Mouse (Mus musculus) heart, embryonic 15.5 days (tissue): ENCODE measurements around the gene Zscan20. TPM values are rescaled to one million over a fixed set of nuclear protein-coding genes. Genes with fewer than 3 reads are reported as not detected.
A peak's percentile ranks its signal among the peaks of the same experiment; 100 is the strongest.
"Not testable (repeated sequence)": the region's sequence is repeated elsewhere in the genome, so short reads cannot be mapped to it uniquely, and the experiment has no call there.

ENCODE experiments used
- ATAC-seq: fragments of 200-750 bp; cut with Nextera tagmentation; replicated peaks from 2 replicates; pipeline ENCODE4 v1.8.0; 2017; ENCODE audit warnings: low read depth, moderate TSS enrichment; ENCODE audit not compliant: insufficient number of reproducible peaks, insufficient read depth, low FRiP score
- H3K27ac ChIP-seq: fragments of 300-500 bp; sonication (generic); 2 replicates; pipeline ENCODE4 v1.5.1; 2015; ENCODE audit warnings: mild to moderate bottlenecking, inconsistent platforms
- H3K27me3 ChIP-seq: fragments of 300-500 bp; sonication (generic); 2 replicates; pipeline ENCODE4 v1.6.1; 2015; ENCODE audit warnings: inconsistent platforms
- H3K36me3 ChIP-seq: fragments of 300-500 bp; sonication (generic); 2 replicates; pipeline ENCODE4 v1.6.1; 2015; ENCODE audit warnings: mild to moderate bottlenecking, inconsistent platforms
- H3K4me1 ChIP-seq: fragments of 300-500 bp; sonication (generic); replicated peaks from 2 replicates; pipeline ENCODE4 v1.6.1; 2015; ENCODE audit warnings: inconsistent platforms
- H3K4me2 ChIP-seq: fragments of 300-500 bp; sonication (generic); 2 replicates; pipeline ENCODE4 v1.6.1; 2015; ENCODE audit warnings: inconsistent platforms, mild to moderate bottlenecking, moderate library complexity
- H3K4me3 ChIP-seq: fragments of 300-500 bp; sonication (generic); 2 replicates; pipeline ENCODE4 v1.5.1; 2015; ENCODE audit warnings: mild to moderate bottlenecking, inconsistent platforms
- H3K9ac ChIP-seq: fragments of 300-500 bp; sonication (generic); 2 replicates; pipeline ENCODE4 v1.6.1; 2015; ENCODE audit warnings: mild to moderate bottlenecking, inconsistent platforms
- H3K9me3 ChIP-seq: fragments of 300-500 bp; sonication (generic); replicated peaks from 2 replicates; pipeline ENCODE4 v1.6.1; 2016; ENCODE audit warnings: inconsistent platforms
- WGBS: fragments of 180-500 bp; shearing (Covaris S2); methylation state at CpG from one replicate; pipeline ENCODE4 v1.1.7; 2015; ENCODE audit warnings: mixed read lengths; 5-methylcytosine and 5-hydroxymethylcytosine counted together
- polyA plus RNA-seq: library from polyadenylated mRNA; unstranded; fragments of >200 nt; fragmentation: Nextera tagmentation; extraction: Ambion mirVana; gene quantifications from 2 replicates; pipeline ENCODE4 v1.2.1, GENCODE M21; 2015

The Zscan20 gene
- polyA plus RNA-seq, 1 experiment from 2014 or later = 2.4 TPM

- H3K9me3 ChIP-seq = no peaks in the 10 kb centered on the region
- peak; percentile 22; the same call in 1 of the 2 replicates for ATAC-seq
- H3K4me1 ChIP-seq = peaks cover 9% of the 10 kb centered on the region
- 0 out of 2 replicates have a peak overlapping the region, but pooled peaks have one; percentile 37 for H3K27ac ChIP-seq
- WGBS = 41% methylated on average over 11 of the region's 11 CpGs
- no peak overlapping the region for H3K4me2 ChIP-seq
- H3K27me3 ChIP-seq = no peaks in the 10 kb centered on the region
- no peak overlapping the region for H3K4me3 ChIP-seq
- H3K9ac ChIP-seq = no peak overlapping the region
- no peaks in the 10 kb centered on the region for H3K36me3 ChIP-seq
These were observed 27.4 kb upstream of the Zscan20 start for GRCm38 (mm10) chr4:128637250-128637649.

GRCm38 (mm10) chr4:128635894-128636585 lies 26.1 kb upstream of the Zscan20 start:
- Histone ChIP-seq H3K36me3 (no peaks in the 10 kb centered on the region), H3K4me1 (peaks cover 4% of the 10 kb centered on the region; the same call in 1 of the 2 replicates), H3K27me3 (no peaks in the 10 kb centered on the region), H3K4me2 (no peak overlapping the region), H3K9ac (no peak overlapping the region), H3K9me3 (no peaks in the 10 kb centered on the region), H3K27ac (no peak overlapping the region), H3K4me3 (no peak overlapping the region)
- WGBS = 56% methylated on average over 10 of the region's 10 CpGs
- no peak for ATAC-seq

GRCm38 (mm10) chr4:128635451-128635850 lies 25.6 kb upstream of the Zscan20 start:
- Histone ChIP-seq H3K9ac (no peak overlapping the region), H3K9me3 (no peaks in the 10 kb centered on the region), H3K27me3 (no peaks in the 10 kb centered on the region), H3K36me3 (no peaks in the 10 kb centered on the region), H3K27ac (no peak overlapping the region), H3K4me3 (no peak overlapping the region), H3K4me1 (peaks cover 4% of the 10 kb centered on the region; the same call in 1 of the 2 replicates), H3K4me2 (no peak overlapping the region)
- ATAC-seq = no peak
- 81% methylated on average over 7 of the region's 7 CpGs for WGBS

- peaks cover 23% of the 10 kb centered on the region for H3K27me3 ChIP-seq
- peaks cover 10% of the 10 kb centered on the region for H3K4me1 ChIP-seq
- no peak overlapping the region for H3K4me2 ChIP-seq
- 81% methylated on average over 8 of the region's 8 CpGs for WGBS
- no peak overlapping the region for H3K4me3 ChIP-seq
- no peak for ATAC-seq
- no peak overlapping the region for H3K27ac ChIP-seq
- H3K9me3 ChIP-seq = no peaks in the 10 kb centered on the region
- H3K36me3 ChIP-seq = no peaks in the 10 kb centered on the region
- no peak overlapping the region for H3K9ac ChIP-seq
These were observed 11.2 kb upstream of the Zscan20 start for GRCm38 (mm10) chr4:128621109-128621508.

GRCm38 (mm10) chr4:128620572-128620971 lies 10.7 kb upstream of the Zscan20 start:
- no peak overlapping the region for H3K4me3 ChIP-seq
- H3K9me3 ChIP-seq = no peaks in the 10 kb centered on the region
- H3K27ac ChIP-seq = no peak overlapping the region
- H3K4me2 ChIP-seq = no peak overlapping the region
- WGBS = 75% methylated on average over 6 of the region's 6 CpGs
- no peaks in the 10 kb centered on the region for H3K36me3 ChIP-seq
- no peak overlapping the region for H3K9ac ChIP-seq
- ATAC-seq = no peak
- peaks cover 10% of the 10 kb centered on the region for H3K4me1 ChIP-seq
- peaks cover 24% of the 10 kb centered on the region for H3K27me3 ChIP-seq

GRCm38 (mm10) chr4:128618963-128619362 lies 9.1 kb upstream of the Zscan20 start:
- Histone ChIP-seq H3K36me3 (no peaks in the 10 kb centered on the region), H3K27ac (no peak overlapping the region), H3K9ac (no peak overlapping the region), H3K4me3 (no peak overlapping the region), H3K4me2 (no peak overlapping the region), H3K9me3 (no peaks in the 10 kb centered on the region), H3K27me3 (peaks cover 29% of the 10 kb centered on the region), H3K4me1 (peaks cover 10% of the 10 kb centered on the region)
- WGBS = 57% methylated on average over 2 of the region's 2 CpGs
- ATAC-seq = no peak

- H3K9me3 ChIP-seq = no peaks in the 10 kb centered on the region
- H3K4me1 ChIP-seq = peaks cover 10% of the 10 kb centered on the region
- no peak for ATAC-seq
- WGBS = 61% methylated on average over 15 of the region's 15 CpGs
- H3K4me3 ChIP-seq = no peak within 1 kb of the TSS
- H3K27me3 ChIP-seq = peaks cover 29% of the 10 kb centered on the region
- no peaks in the 10 kb centered on the region for H3K36me3 ChIP-seq
- no peak within 1 kb of the TSS for H3K27ac ChIP-seq
- no peak within 1 kb of the TSS for H3K9ac ChIP-seq
- H3K4me2 ChIP-seq = 0 out of 2 replicates have a peak within 1 kb of the TSS, but pooled peaks have one; percentile 21
These were observed 8.5 kb upstream of the Zscan20 start, which contains the start of gene Tlr12 for GRCm38 (mm10) chr4:128618246-128618911. Tlr12 (minus strand) TSS chr4:128618619.

DNA sequence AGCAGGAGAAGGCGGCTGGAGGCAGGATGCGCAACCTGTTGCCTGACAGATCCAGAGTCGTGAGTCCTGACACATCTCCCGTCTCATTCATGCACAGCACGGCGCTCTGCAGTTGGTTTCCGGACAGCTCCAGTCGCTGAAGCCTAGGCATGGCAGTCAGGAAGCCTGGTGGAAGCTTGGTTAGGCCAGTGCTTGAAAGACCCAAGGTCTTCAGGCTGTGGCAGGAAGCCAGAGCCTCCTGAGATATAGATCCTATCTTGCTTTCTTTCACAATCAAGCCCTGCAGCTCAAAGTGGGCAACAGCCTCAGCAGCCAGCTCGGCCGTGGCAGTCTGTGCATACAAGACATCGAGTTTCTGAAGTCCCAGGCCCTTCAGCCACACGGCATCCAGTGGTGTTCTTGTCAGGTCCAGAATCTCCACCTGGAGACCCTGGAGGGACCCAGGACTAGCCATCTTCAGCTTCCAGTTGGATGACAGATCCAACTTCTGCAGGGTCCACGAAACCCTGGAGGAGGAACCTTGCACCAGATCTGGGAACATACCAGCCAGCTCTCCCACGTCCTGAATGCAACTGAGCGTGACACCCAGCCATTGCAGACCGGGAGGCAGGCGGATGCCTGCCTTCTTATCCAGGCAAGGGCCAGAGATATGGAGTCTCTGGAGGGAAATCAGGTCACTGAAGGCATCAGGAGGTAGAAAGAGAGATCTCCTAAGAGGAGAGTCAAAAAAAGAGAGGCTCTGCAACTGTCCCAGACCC lies 7.6 kb upstream of the Zscan20 start:
- Histone ChIP-seq H3K9me3 (no peaks in the 10 kb centered on the region), H3K27me3 (peaks cover 29% of the 10 kb centered on the region), H3K4me2 (no peak overlapping the region; the same call in 1 of the 2 replicates), H3K9ac (no peak overlapping the region), H3K4me3 (no peak overlapping the region), H3K36me3 (no peaks in the 10 kb centered on the region), H3K27ac (no peak overlapping the region), H3K4me1 (peaks cover 10% of the 10 kb centered on the region)
- 42% methylated on average over 17 of the region's 17 CpGs for WGBS
- ATAC-seq = 0 out of 2 replicates have a peak, but pooled peaks have one; percentile 16

DNA sequence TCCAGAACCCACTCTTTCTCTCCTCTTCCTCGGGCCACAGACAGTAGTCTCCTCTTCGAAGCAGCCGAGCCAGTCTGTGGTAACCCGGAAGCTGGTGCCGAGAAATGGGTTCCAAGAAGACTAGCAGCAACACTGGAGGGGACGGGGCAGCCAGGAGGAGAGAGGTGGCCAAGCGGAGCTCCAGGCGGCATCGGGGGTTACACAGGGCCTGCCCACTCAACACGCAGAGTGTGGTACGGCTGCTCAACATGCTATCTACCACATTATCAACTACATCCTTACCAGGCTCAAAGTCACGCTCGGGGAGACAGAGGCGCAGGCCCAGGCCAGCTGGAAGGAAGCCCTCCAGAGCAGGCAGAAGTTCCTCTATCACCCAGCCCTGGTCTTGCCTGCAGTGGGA lies 5.9 kb upstream of the Zscan20 start:
- Histone ChIP-seq H3K27ac (no peak overlapping the region), H3K4me3 (no peak overlapping the region), H3K4me2 (no peak overlapping the region), H3K27me3 (peaks cover 27% of the 10 kb centered on the region), H3K9me3 (no peaks in the 10 kb centered on the region), H3K4me1 (peaks cover 10% of the 10 kb centered on the region), H3K36me3 (no peaks in the 10 kb centered on the region), H3K9ac (no peak overlapping the region)
- 78% methylated on average over 14 of the region's 14 CpGs for WGBS
- ATAC-seq = no peak

DNA sequence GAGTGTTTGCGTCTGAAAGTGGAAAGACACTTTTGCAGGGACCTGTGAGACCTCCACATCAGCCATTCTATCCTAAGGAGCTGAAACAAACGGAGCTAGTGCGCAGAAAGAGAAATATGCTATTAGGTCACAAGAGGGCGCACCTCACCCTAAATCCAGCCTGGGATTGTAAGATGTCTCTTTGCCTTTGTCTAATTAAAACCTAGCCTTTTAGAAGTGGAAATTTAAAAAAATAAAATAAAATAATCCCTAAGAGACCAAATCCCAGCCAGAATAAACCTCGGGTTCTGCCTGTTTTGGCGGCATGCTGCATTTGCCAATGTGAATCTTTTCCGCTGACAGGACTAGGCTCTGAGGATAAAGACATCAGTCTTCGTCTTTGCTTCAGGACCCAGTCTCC lies 3.4 kb upstream of the Zscan20 start:
- H3K27ac ChIP-seq = no peak overlapping the region
- no peaks in the 10 kb centered on the region for H3K9me3 ChIP-seq
- peaks cover 14% of the 10 kb centered on the region for H3K4me1 ChIP-seq
- H3K27me3 ChIP-seq = peaks cover 27% of the 10 kb centered on the region
- no peak overlapping the region for H3K9ac ChIP-seq
- no peak overlapping the region for H3K4me2 ChIP-seq
- whole genome bisulfite sequencing = 20% methylated on average over 8 of the region's 8 CpGs
- no peak overlapping the region for H3K4me3 ChIP-seq
- no peaks in the 10 kb centered on the region for H3K36me3 ChIP-seq
- no peak for ATAC-seq

GRCm38 (mm10) chr4:128611726-128612125 lies 1.8 kb upstream of the Zscan20 start:
- H3K4me3 ChIP-seq = not testable (repeated sequence)
- 75% methylated on average over 3 of the region's 3 CpGs for WGBS

More at GRCm38 (mm10) chr4:128611726-128612125, 1.8 kb upstream of the Zscan20 start:
- H3K27ac ChIP-seq, H3K36me3 ChIP-seq, ATAC-seq, H3K9me3 ChIP-seq, H3K4me2 ChIP-seq, H3K9ac ChIP-seq: not testable (repeated sequence)
- Histone ChIP-seq H3K27me3 (peaks cover 13% of the 10 kb centered on the region), H3K4me1 (peaks cover 11% of the 10 kb centered on the region)
